In genomic region chr8:72347553-72347952, GRCm38 (mm10) we compare ENCODE assay signal across 24 mouse cellular contexts. TPM values are rescaled to one million over a fixed set of nuclear protein-coding genes. Genes with fewer than 3 reads are reported as not detected.
DNase-seq lines count a peak whose midpoint lies in the region; ATAC-seq and TF ChIP-seq lines count a peak whose summit lies in the region.
"Had no signal": no experiment of that assay in that cellular context is flagged by ENCODE, and none has a peak within 500 bp of the region (broad histone marks: within the 10 kb centered on the region; RNA-seq: fewer than 3 reads in every experiment).

No protein-coding gene starts in this region.

- TF ChIP-seq EP300 in liver, postnatal 0 days (IDR thresholded peaks at IDR 0.05; ENCODE audit: low read depth), result no peak

- no peak overlapping the region for H3K4me3 ChIP-seq in liver, postnatal 0 days (ENCODE audit: low read depth, low read length)
- H3K4me3 ChIP-seq in liver, embryonic 12.5 days, result no peak overlapping the region
- no peak overlapping the region for H3K4me3 ChIP-seq in forebrain, postnatal 0 days (ENCODE audit: low read depth, low read length)
- H3K4me3 ChIP-seq: embryonic facial prominence, embryonic 15.5 days; erythroblast, embryonic 14.5 days; forebrain, embryonic 10.5 days; heart, embryonic 13.5 days had no signal

- 57% methylated on average over 1 of the region's 1 CpGs for WGBS in liver, postnatal 0 days (ENCODE audit: insufficient replicate concordance)
- WGBS in liver, embryonic 12.5 days (ENCODE audit: insufficient replicate concordance), result 57% methylated on average over 1 of the region's 1 CpGs
- WGBS in forebrain, postnatal 0 days, result 92% methylated on average over 1 of the region's 1 CpGs

- peaks cover 12% of the 10 kb centered on the region for H3K36me3 ChIP-seq in liver, postnatal 0 days (replicated peaks; ENCODE audit: insufficient read depth, low read length)
- H3K36me3 ChIP-seq in liver, embryonic 12.5 days, result peaks cover 25% of the 10 kb centered on the region
- H3K36me3 ChIP-seq in forebrain, postnatal 0 days (ENCODE audit: insufficient read depth), result peaks cover 59% of the 10 kb centered on the region

- H3K27ac ChIP-seq in liver, postnatal 0 days (ENCODE audit: low read depth), result peak overlapping the region; percentile 55; the same call in 1 of the 2 replicates
- H3K27ac ChIP-seq in liver, embryonic 12.5 days, result no peak overlapping the region
- no peak overlapping the region for H3K27ac ChIP-seq in forebrain, postnatal 0 days (ENCODE audit: low read depth, low read length)
- H3K27ac ChIP-seq: embryonic facial prominence, embryonic 15.5 days; forebrain, embryonic 10.5 days; heart, embryonic 13.5 days had no signal

- no peak for DNase-seq in liver, postnatal 0 days
- DNase-seq in 416B (ENCODE audit: low read depth), result peak; percentile 32
- DNase-seq in frontal cortex, postnatal 36 days (ENCODE audit: low spot score in 2 of 2), result no peak
- no peak for DNase-seq in forebrain, postnatal 0 days
- DNase-seq in cerebellum, postnatal 4 days (ENCODE audit: low spot score in 2 of 2), result no peak
- DNase-seq: adrenal gland, adult 2 months; adrenal gland, postnatal 25 days; cerebellum, adult 2 months; cerebellum, postnatal 10 days; embryo, embryonic 11 days; gastrocnemius, postnatal 25 days; heart, adult 11 months; heart, postnatal 36 days had no signal

- H3K9me3 ChIP-seq in liver, postnatal 0 days (ENCODE audit: low read length), result no peaks in the 10 kb centered on the region
- no peaks in the 10 kb centered on the region for H3K9me3 ChIP-seq in liver, embryonic 12.5 days (replicated peaks)
- no peaks in the 10 kb centered on the region for H3K9me3 ChIP-seq in forebrain, postnatal 0 days (ENCODE audit: low read length)
- H3K9me3 ChIP-seq: embryonic facial prominence, embryonic 15.5 days; forebrain, embryonic 10.5 days; heart, embryonic 13.5 days had no signal

- no peak overlapping the region for H3K9ac ChIP-seq in liver, postnatal 0 days (replicated peaks)
- H3K9ac ChIP-seq in liver, embryonic 12.5 days, result no peak overlapping the region
- H3K9ac ChIP-seq in forebrain, postnatal 0 days, result no peak overlapping the region
- H3K9ac ChIP-seq: embryonic facial prominence, embryonic 15.5 days; heart, embryonic 13.5 days had no signal

- H3K4me1 ChIP-seq in liver, postnatal 0 days (ENCODE audit: insufficient read depth), result peaks cover 24% of the 10 kb centered on the region
- H3K4me1 ChIP-seq in liver, embryonic 12.5 days, result peaks cover 24% of the 10 kb centered on the region
- no peaks in the 10 kb centered on the region for H3K4me1 ChIP-seq in forebrain, postnatal 0 days (ENCODE audit: insufficient read depth)
- H3K4me1 ChIP-seq: embryonic facial prominence, embryonic 15.5 days; forebrain, embryonic 10.5 days had no signal

- no peak overlapping the region for H3K4me2 ChIP-seq in liver, postnatal 0 days (ENCODE audit: low read depth, low read length)
- H3K4me2 ChIP-seq in liver, embryonic 12.5 days, result no peak overlapping the region
- no peak overlapping the region for H3K4me2 ChIP-seq in forebrain, postnatal 0 days (ENCODE audit: low read depth)
- H3K4me2 ChIP-seq: embryonic facial prominence, embryonic 15.5 days; heart, embryonic 13.5 days had no signal

- peak; percentile 30; the same call in 1 of the 2 replicates for ATAC-seq in liver, postnatal 0 days
- ATAC-seq in liver, embryonic 12.5 days, result no peak
- ATAC-seq in granulocyte monocyte progenitor cell, adult 5-6 weeks (replicated peaks; ENCODE audit: poor library complexity, severe bottlenecking), result peak; percentile 46
- ATAC-seq in megakaryocyte, adult 5-6 weeks (ENCODE audit: poor library complexity, severe bottlenecking), result peak; percentile 23; the same call in 1 of the 2 replicates
- no peak for ATAC-seq in forebrain, postnatal 0 days
- ATAC-seq: activated CD4-positive, CD25-positive, alpha-beta regulatory T cell, adult 4 months; forebrain, embryonic 14.5 days; hindbrain, embryonic 16.5 days had no signal

- TF ChIP-seq CTCF in liver, postnatal 0 days (IDR thresholded peaks at IDR 0.05; ENCODE audit: low read depth), result 0 out of 2 replicates have a peak, but pooled peaks have one; percentile 5
- TF ChIP-seq CTCF in forebrain, postnatal 0 days (IDR thresholded peaks at IDR 0.05; ENCODE audit: low read depth), result no peak

- H3K27me3 ChIP-seq in liver, postnatal 0 days (ENCODE audit: insufficient read depth, low read length), result no peaks in the 10 kb centered on the region
- H3K27me3 ChIP-seq in liver, embryonic 12.5 days (replicated peaks), result no peaks in the 10 kb centered on the region
- H3K27me3 ChIP-seq in forebrain, postnatal 0 days (ENCODE audit: insufficient read depth, low read length), result no peaks in the 10 kb centered on the region
- H3K27me3 ChIP-seq: embryonic facial prominence, embryonic 15.5 days; heart, embryonic 13.5 days; Patski had no signal

RNA-seq across cellular contexts. Expression of gene Klf2, which starts 28.7 kb away (rescaled TPM):
- polyA plus RNA-seq in liver, postnatal 0 days (2015; fragmentation: Nextera tagmentation; extraction: Ambion mirVana), result 5.6 and 7.4 TPM in 2 replicates
- 5.7 and 6.0 TPM in 2 replicates for polyA plus RNA-seq in liver, embryonic 12.5 days (2016; fragmentation: Nextera tagmentation; extraction: Ambion mirVana)
- 1.9 and 5.5 TPM in 2 replicates for total RNA-seq in granulocyte monocyte progenitor cell, adult 5-6 weeks (2014; fragmentation: Nextera tagmentation)
- total RNA-seq in granulocyte monocyte progenitor cell, adult 5-6 weeks (2017), result 2.8 and 3.2 TPM in 2 replicates
- total RNA-seq in megakaryocyte, adult 5-6 weeks (2015), result 70.6 and 72.1 TPM in 2 replicates
- total RNA-seq in megakaryocyte, adult 5-6 weeks (2017), result 18.9 and 25.5 TPM in 2 replicates
- 3.8 and 4.0 TPM in 2 replicates for total RNA-seq in forebrain, postnatal 0 days (2014; rRNA removed)
- polyA plus RNA-seq in forebrain, postnatal 0 days (2015; fragmentation: Nextera tagmentation; extraction: Ambion mirVana), result 9.5 and 10.1 TPM in 2 replicates

RNA-seq across cellular contexts. Expression of gene Gm10282, which starts 42.5 kb away (rescaled TPM):
- polyA plus RNA-seq in liver, postnatal 0 days (2015; fragmentation: Nextera tagmentation; extraction: Ambion mirVana), result 6.3 and 6.4 TPM in 2 replicates
- polyA plus RNA-seq in liver, embryonic 12.5 days (2016; fragmentation: Nextera tagmentation; extraction: Ambion mirVana), result 10.1 and 10.3 TPM in 2 replicates
- 29.7 and 33.2 TPM in 2 replicates for total RNA-seq in granulocyte monocyte progenitor cell, adult 5-6 weeks (2014; fragmentation: Nextera tagmentation)
- total RNA-seq in granulocyte monocyte progenitor cell, adult 5-6 weeks (2017), result 67.4 and 74.9 TPM in 2 replicates
- total RNA-seq in megakaryocyte, adult 5-6 weeks (2015), result 40.0 and 43.6 TPM in 2 replicates
- 40.6 and 43.1 TPM in 2 replicates for total RNA-seq in megakaryocyte, adult 5-6 weeks (2017)
- total RNA-seq in forebrain, postnatal 0 days (2014; rRNA removed), result 4.5 and 4.7 TPM in 2 replicates
- 14.9 and 15.4 TPM in 2 replicates for polyA plus RNA-seq in forebrain, postnatal 0 days (2015; fragmentation: Nextera tagmentation; extraction: Ambion mirVana)

Comparison
In these comparisons a context has a peak if more than half of its experiments do, and no peak if none do; other contexts are left out.
1. ATAC-seq: peak in liver, postnatal 0 days (single experiment), granulocyte monocyte progenitor cell, adult 5-6 weeks (single experiment) and megakaryocyte, adult 5-6 weeks (single experiment); none in liver, embryonic 12.5 days (single experiment) and forebrain, postnatal 0 days (single experiment).